Mouse (Mus musculus) cortical plate, adult 2 months (tissue): ENCODE results near the gene Plb1.

Experiments
- CTCF ChIP-seq: fragments of 200-500 bp; IDR thresholded peaks from 2 replicates; pipeline ENCODE4 v1.5.1; 2011; ENCODE audit warnings: mild to moderate bottlenecking, control low read depth, low read length; ENCODE audit not compliant: insufficient read depth; ENCODE audit errors: extremely low read depth
- POLR2A ChIP-seq: fragments of 200-500 bp; IDR thresholded peaks from 2 replicates; pipeline ENCODE4 v1.6.1; 2011; ENCODE audit warnings: mild to moderate bottlenecking, low read length, control low read depth; ENCODE audit not compliant: insufficient read depth; ENCODE audit errors: extremely low read depth

DNA sequence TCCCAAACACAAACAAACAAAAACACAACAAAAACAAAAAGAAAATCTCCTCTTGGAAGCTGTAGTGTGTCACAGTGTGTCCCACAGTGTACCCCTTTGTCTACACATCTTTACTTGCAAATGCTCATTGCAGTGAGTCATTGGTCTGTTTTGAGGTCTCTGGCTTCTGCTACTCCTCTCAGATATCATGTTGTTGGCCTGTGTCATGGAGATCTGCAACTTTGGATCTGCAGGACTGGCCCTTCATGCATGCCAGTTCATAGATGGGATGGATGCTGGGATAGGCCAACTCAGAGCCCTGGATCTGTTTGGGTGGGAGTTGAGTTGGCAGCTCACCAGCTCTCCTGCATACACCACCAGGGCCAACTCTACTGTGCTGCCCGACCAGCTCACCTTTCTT, 176.3 kb downstream of the Plb1 start:
- TF ChIP-seq CTCF, result no peak
- no peak for TF ChIP-seq POLR2A
